10 mouse cellular contexts compared by ENCODE assay signal in the genomic region with DNA sequence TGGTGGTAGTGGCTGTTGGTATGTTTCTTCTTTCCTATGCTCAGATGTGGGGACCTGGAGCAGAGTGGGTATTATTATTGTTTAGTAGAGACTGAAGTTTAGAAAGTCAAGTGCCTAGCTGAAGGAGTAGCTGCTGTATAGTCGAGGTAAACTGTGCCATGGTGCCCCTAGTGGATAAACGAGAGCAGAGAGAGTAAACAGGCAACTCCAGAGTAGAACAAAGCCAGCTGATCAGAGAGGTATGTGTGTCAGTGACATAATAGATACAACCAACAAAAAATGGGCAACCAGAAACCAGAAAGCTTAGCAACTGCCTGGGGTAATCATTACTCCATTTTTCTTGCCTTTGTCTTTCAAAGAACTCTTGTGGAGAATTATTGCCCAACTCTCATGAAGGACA. TPM values are rescaled to one million over a fixed set of nuclear protein-coding genes. Genes with fewer than 3 reads are reported as not detected.
A peak's percentile ranks its signal among the peaks of the same experiment; 100 is the strongest.
DNase-seq lines count a peak whose midpoint lies in the region; ATAC-seq lines count a peak whose summit lies in the region.
"Had no signal": no experiment of that assay in that cellular context is flagged by ENCODE, and none has a peak within 500 bp of the region (broad histone marks: within the 10 kb centered on the region; RNA-seq: fewer than 3 reads in every experiment).

No protein-coding gene starts in this region.

- 15% methylated on average over 2 of the region's 2 CpGs for WGBS in hindbrain, embryonic 16.5 days

- no peak overlapping the region for H3K27ac ChIP-seq in hindbrain, embryonic 16.5 days (ENCODE audit: low read depth, low read length)
- H3K27ac ChIP-seq: embryonic facial prominence, embryonic 15.5 days had no signal

- H3K4me3 ChIP-seq in hindbrain, embryonic 16.5 days (ENCODE audit: low read length) = no peak overlapping the region
- H3K4me3 ChIP-seq: embryonic facial prominence, embryonic 15.5 days had no signal

- DNase-seq in CD4-positive, CD25-positive, alpha-beta regulatory T cell, adult 2 months (ENCODE audit: low read depth, low spot score) = peak; percentile 62
- DNase-seq in kidney, adult 9 months = peak; percentile 46
- DNase-seq in kidney, postnatal 36 days = no peak
- DNase-seq in 3T3-L1 (ENCODE audit: low read depth, low spot score) (peak; percentile 30), ZHBTc4 (ENCODE audit: low read depth, low spot score) (peak; percentile 72)
- DNase-seq in Muller cell, postnatal 12 days (ENCODE audit: inconsistent ontology term) = no peak
- DNase-seq: spleen, adult 18-20 months had no signal

- H3K9ac ChIP-seq in hindbrain, embryonic 16.5 days (ENCODE audit: low read depth, low read length) = no peak overlapping the region
- H3K9ac ChIP-seq: embryonic facial prominence, embryonic 15.5 days had no signal

- no peaks in the 10 kb centered on the region for H3K9me3 ChIP-seq in hindbrain, embryonic 16.5 days (ENCODE audit: control insufficient read depth, low read length)
- H3K9me3 ChIP-seq: embryonic facial prominence, embryonic 15.5 days had no signal

- no peak for ATAC-seq in CD4-positive, CD25-positive, alpha-beta regulatory T cell, adult 4 months
- no peak for ATAC-seq in hindbrain, embryonic 16.5 days

- no peaks in the 10 kb centered on the region for H3K36me3 ChIP-seq in hindbrain, embryonic 16.5 days (ENCODE audit: control insufficient read depth, insufficient read depth, low read length)
- H3K36me3 ChIP-seq: embryonic facial prominence, embryonic 15.5 days had no signal

- no peaks in the 10 kb centered on the region for H3K27me3 ChIP-seq in hindbrain, embryonic 16.5 days (replicated peaks; ENCODE audit: control insufficient read depth, insufficient read depth, low read length)
- H3K27me3 ChIP-seq: embryonic facial prominence, embryonic 15.5 days had no signal

- peaks cover 8% of the 10 kb centered on the region; the same call in 1 of the 2 replicates for H3K4me1 ChIP-seq in hindbrain, embryonic 16.5 days (ENCODE audit: control insufficient read depth, insufficient read depth, low read depth, low read length)

- H3K4me2 ChIP-seq in hindbrain, embryonic 16.5 days (ENCODE audit: low read length) = no peak overlapping the region
- H3K4me2 ChIP-seq: embryonic facial prominence, embryonic 15.5 days had no signal

RNA-seq across cellular contexts. Expression of gene Gm6525, which starts 51.1 kb away (rescaled TPM):
- polyA plus RNA-seq in CD4-positive, CD25-positive, alpha-beta regulatory T cell, adult 4 months (2017; shearing (Covaris generic)) = 1 to 10 TPM in 1 of 2 experiments, under 1 TPM in 1; 0.35 to 1.1 TPM
- 1.6 and 1.8 TPM in 2 replicates for polyA plus RNA-seq in hindbrain, embryonic 16.5 days (2015; fragmentation: Nextera tagmentation; extraction: Ambion mirVana)

Comparison
In these comparisons a context has a peak if more than half of its experiments do, and no peak if none do; other contexts are left out.
1. DNase-seq: peak in CD4-positive, CD25-positive, alpha-beta regulatory T cell, adult 2 months (single experiment), kidney, adult 9 months (single experiment), 3T3-L1 (single experiment) and ZHBTc4 (single experiment); none in kidney, postnatal 36 days (0 of 2) and Muller cell, postnatal 12 days (single experiment).